ENCODE assay signal across 8 mouse cellular contexts in genomic region chr2:58586311-58586710, GRCm38 (mm10). TPM values are rescaled to one million over a fixed set of nuclear protein-coding genes. Genes with fewer than 3 reads are reported as not detected.
A peak's percentile ranks its signal among the peaks of the same experiment; 100 is the strongest.
DNase-seq lines count a peak whose midpoint lies in the region; TF ChIP-seq lines count a peak whose summit lies in the region.
"Had no signal": no experiment of that assay in that cellular context is flagged by ENCODE, and none has a peak within 500 bp of the region (broad histone marks: within the 10 kb centered on the region; RNA-seq: fewer than 3 reads in every experiment).

No protein-coding gene starts in this region.

- H3ac ChIP-seq in C2C12 (ENCODE audit: control insufficient read depth, insufficient read length, low read depth): no peak overlapping the region

- TF ChIP-seq CTCF in C2C12 (IDR thresholded peaks at IDR 0.05; ENCODE audit: control insufficient read depth, insufficient read depth, insufficient read length): no peak
- TF ChIP-seq CTCF in E14TG2a.4 (conservative IDR thresholded peaks at IDR 0.05; ENCODE audit: low read length): no peak

- peaks cover 23% of the 10 kb centered on the region; the same call in 1 of the 2 replicates for H3K4me1 ChIP-seq in E14TG2a.4 (replicated peaks; ENCODE audit: low read depth, low read length)

- no peaks in the 10 kb centered on the region for H3K27me3 ChIP-seq in C2C12 (ENCODE audit: control insufficient read depth, insufficient read depth, insufficient read length)
- peaks cover 2% of the 10 kb centered on the region; the same call in 1 of the 2 replicates for H3K27me3 ChIP-seq in E14TG2a.4 (ENCODE audit: insufficient read depth, low read length)

- H3K9me3 ChIP-seq in E14TG2a.4 (ENCODE audit: low read length): no peaks in the 10 kb centered on the region

- intact Hi-C loops in left cerebral cortex, postnatal 36 days (cut with DNase I): loop anchor here (5.0 kb wide), 2 partner anchors 56 to 81 kb away; no protein-coding TSS in a partner anchor
- intact Hi-C loops in heart, postnatal 36 days (cut with DNase I): no loop called here

- no peaks in the 10 kb centered on the region for H3K79me2 ChIP-seq in C2C12 (ENCODE audit: control insufficient read depth, insufficient read depth)

- H3K36me3 ChIP-seq in C2C12 (ENCODE audit: control insufficient read depth, insufficient read depth): no peaks in the 10 kb centered on the region
- no peaks in the 10 kb centered on the region for H3K36me3 ChIP-seq in E14TG2a.4 (ENCODE audit: insufficient read depth, low read length)

- peak; percentile 57 to 75 for DNase-seq in frontal cortex, postnatal 10 days (ENCODE audit: low spot score in 2 of 2)
- peak; percentile 67 to 69 for DNase-seq in left cerebral cortex, postnatal 36 days (ENCODE audit: low spot score in 2 of 2)
- DNase-seq in heart, postnatal 36 days: no peak
- no peak for DNase-seq in yolk sac, embryonic 10.5 days (ENCODE audit: low spot score)
- no peak for DNase-seq in embryo, embryonic 11 days
- DNase-seq: liver, postnatal 0 days had no signal

- H3K79me3 ChIP-seq in C2C12 (ENCODE audit: low read depth): no peaks in the 10 kb centered on the region

- no peak overlapping the region for H3K4me3 ChIP-seq in C2C12 (ENCODE audit: insufficient read depth, poor library complexity, severe bottlenecking)
- peak overlapping the region; percentile 66 for H3K4me3 ChIP-seq in E14TG2a.4 (replicated peaks; ENCODE audit: low read length)

TF ChIP-seq in C2C12, 6 proteins besides CTCF, POLR2A, EP300 and RAD21:
- TF ChIP-seq CEBPB (IDR thresholded peaks at IDR 0.05; ENCODE audit: low read depth): no peak
- TF ChIP-seq MYOD1 (IDR thresholded peaks at IDR 0.05; ENCODE audit: control insufficient read depth, insufficient read length, low read depth): peak; percentile 82
- TF ChIP-seq MAX (IDR thresholded peaks at IDR 0.05): no peak
- no peak for TF ChIP-seq MYOG (IDR thresholded peaks at IDR 0.05; ENCODE audit: control insufficient read depth, extremely low read depth, insufficient read length)
- no peak for TF ChIP-seq USF1 (IDR thresholded peaks at IDR 0.05; ENCODE audit: low read depth)
- no peak for TF ChIP-seq FOSL1 (IDR thresholded peaks at IDR 0.05; ENCODE audit: insufficient read depth, low read length, poor library complexity, severe bottlenecking)

RNA-seq across cellular contexts. Expression of gene Upp2, which starts 19.2 kb away (rescaled TPM):
- 7.3 TPM for polyA plus RNA-seq in C2C12 (2012; fragmentation: generic; extraction: Trizol)
- 10 to 100 TPM; 28.9 to 35.9 TPM for total RNA-seq in left cerebral cortex, postnatal 36 days (2021)
- 1 to 10 TPM; 2.7 to 5.0 TPM for total RNA-seq in heart, postnatal 36 days (2021)

RNA-seq across cellular contexts. Expression of gene Acvr1, which starts 19.4 kb away (rescaled TPM):
- 37.2 TPM for polyA plus RNA-seq in C2C12 (2012; fragmentation: generic; extraction: Trizol)
- 10 to 100 TPM; 31.0 to 31.3 TPM for total RNA-seq in left cerebral cortex, postnatal 36 days (2021)
- 10 to 100 TPM; 16.0 to 16.8 TPM for total RNA-seq in heart, postnatal 36 days (2021)

Comparison
In these comparisons a context has a peak if more than half of its experiments do, and no peak if none do; other contexts are left out.
1. DNase-seq: peak in frontal cortex, postnatal 10 days (2 of 2) and left cerebral cortex, postnatal 36 days (2 of 2); none in heart, postnatal 36 days (0 of 2), yolk sac, embryonic 10.5 days (single experiment) and embryo, embryonic 11 days (single experiment).
2. RNA of gene Upp2, which starts 19.2 kb away (total RNA-seq): 28.9 to 35.9 TPM in left cerebral cortex, postnatal 36 days; 2.7 to 5.0 TPM in heart, postnatal 36 days; every median in the first group is over 4 times any median in the second.